Mouse (Mus musculus) neural tube, embryonic 15.5 days (tissue): ENCODE measurements around the gene 9930022D16Rik. TPM values are rescaled to one million over a fixed set of nuclear protein-coding genes. Genes with fewer than 3 reads are reported as not detected.

ENCODE experiments used
- ATAC-seq: fragments of 200-750 bp; cut with Nextera tagmentation; 2 replicates; pipeline ENCODE4 v1.8.0; 2017; ENCODE audit warnings: mild to moderate bottlenecking, moderate TSS enrichment, moderate library complexity; ENCODE audit not compliant: low FRiP score
- H3K27ac ChIP-seq: fragments of 300-500 bp; sonication (generic); replicated peaks from 2 replicates; pipeline ENCODE4 v1.5.1; 2015; ENCODE audit warnings: mild to moderate bottlenecking, inconsistent platforms
- H3K27me3 ChIP-seq: fragments of 300-500 bp; sonication (generic); replicated peaks from 2 replicates; pipeline ENCODE4 v1.6.1; 2015; ENCODE audit warnings: inconsistent platforms
- H3K36me3 ChIP-seq: fragments of 300-500 bp; sonication (generic); 2 replicates; pipeline ENCODE4 v1.6.1; 2015; ENCODE audit warnings: inconsistent platforms
- H3K4me1 ChIP-seq: fragments of 300-500 bp; sonication (generic); 2 replicates; pipeline ENCODE4 v1.6.1; 2015; ENCODE audit warnings: inconsistent platforms
- H3K4me2 ChIP-seq: fragments of 300-500 bp; sonication (generic); 2 replicates; pipeline ENCODE4 v1.6.1; 2015; ENCODE audit warnings: inconsistent platforms, mild to moderate bottlenecking, moderate library complexity
- H3K4me3 ChIP-seq: fragments of 300-500 bp; sonication (generic); replicated peaks from 2 replicates; pipeline ENCODE4 v1.5.1; 2015; ENCODE audit warnings: mild to moderate bottlenecking, inconsistent platforms
- H3K9ac ChIP-seq: fragments of 300-500 bp; sonication (generic); replicated peaks from 2 replicates; pipeline ENCODE4 v1.6.1; 2015; ENCODE audit warnings: mild to moderate bottlenecking, inconsistent platforms
- H3K9me3 ChIP-seq: fragments of 300-500 bp; sonication (generic); replicated peaks from 2 replicates; pipeline ENCODE4 v1.6.1; 2016; ENCODE audit warnings: inconsistent platforms
- WGBS: fragments of 180-500 bp; shearing (Covaris S2); methylation state at CpG from one replicate; pipeline ENCODE4 v1.1.7; 2015; ENCODE audit warnings: mixed read lengths; 5-methylcytosine and 5-hydroxymethylcytosine counted together
- polyA plus RNA-seq: library from polyadenylated mRNA; unstranded; fragments of >200 nt; fragmentation: Nextera tagmentation; extraction: Ambion mirVana; gene quantifications from 2 replicates; pipeline ENCODE4 v1.2.1, GENCODE M21; 2015

The 9930022D16Rik gene
- polyA plus RNA-seq, 1 experiment from 2014 or later, result 0.05 TPM

DNA sequence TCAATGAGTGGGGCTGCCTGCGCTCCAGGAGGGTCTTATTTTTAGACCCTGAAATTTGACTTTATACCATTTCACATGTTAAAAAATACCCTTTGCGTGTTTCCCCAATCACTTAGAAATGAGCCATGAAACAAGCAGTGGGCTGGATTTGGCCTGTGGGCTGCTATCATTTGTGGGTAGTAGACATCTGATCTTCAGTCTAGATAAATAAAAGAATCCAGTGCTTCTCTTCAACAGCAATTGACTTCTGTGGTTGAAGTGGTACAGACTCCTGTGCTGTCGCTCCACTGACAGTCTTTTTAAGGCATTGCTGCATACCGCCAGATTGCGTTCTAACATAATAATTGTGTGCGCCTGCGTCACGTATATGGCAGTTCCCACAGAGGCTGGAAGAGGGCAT, 28.4 kb upstream of the 9930022D16Rik start:
- WGBS, result 89% methylated on average over 8 of the region's 8 CpGs

DNA sequence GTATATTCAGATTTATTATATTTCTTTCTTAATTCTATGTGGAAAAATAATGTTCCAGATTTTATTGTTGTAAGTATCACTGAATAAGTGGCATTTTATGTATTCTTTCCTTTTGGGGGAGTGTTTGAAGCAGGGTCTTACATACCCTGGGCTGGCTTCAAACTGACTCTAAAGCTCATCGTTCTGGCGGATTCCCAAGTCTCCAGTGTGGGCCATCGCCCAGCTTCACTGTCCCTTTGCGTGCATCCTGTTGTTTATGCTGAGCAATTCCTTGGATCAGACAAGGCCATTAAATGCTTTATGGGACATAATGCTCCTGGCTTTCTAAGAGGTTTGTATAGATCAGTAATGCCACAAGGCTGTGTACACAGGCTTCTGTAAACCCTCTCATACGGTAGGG, 24.7 kb upstream of the 9930022D16Rik start:
- Histone ChIP-seq H3K36me3 (no peaks in the 10 kb centered on the region; the same call in 1 of the 2 replicates), H3K4me2 (no peak overlapping the region), H3K27ac (no peak overlapping the region), H3K9me3 (no peaks in the 10 kb centered on the region), H3K4me1 (peaks cover 25% of the 10 kb centered on the region), H3K27me3 (no peaks in the 10 kb centered on the region), H3K4me3 (no peak overlapping the region), H3K9ac (no peak overlapping the region)
- WGBS, result 63% methylated on average over 5 of the region's 5 CpGs
- no peak for ATAC-seq

More for the DNA sequence above, 28.4 kb upstream of the 9930022D16Rik start:
- Histone ChIP-seq H3K4me2 (no peak overlapping the region), H3K4me3 (no peak overlapping the region), H3K27me3 (no peaks in the 10 kb centered on the region), H3K36me3 (no peaks in the 10 kb centered on the region), H3K9me3 (no peaks in the 10 kb centered on the region), H3K27ac (no peak overlapping the region), H3K9ac (no peak overlapping the region), H3K4me1 (peaks cover 21% of the 10 kb centered on the region)
- ATAC-seq, result no peak

DNA sequence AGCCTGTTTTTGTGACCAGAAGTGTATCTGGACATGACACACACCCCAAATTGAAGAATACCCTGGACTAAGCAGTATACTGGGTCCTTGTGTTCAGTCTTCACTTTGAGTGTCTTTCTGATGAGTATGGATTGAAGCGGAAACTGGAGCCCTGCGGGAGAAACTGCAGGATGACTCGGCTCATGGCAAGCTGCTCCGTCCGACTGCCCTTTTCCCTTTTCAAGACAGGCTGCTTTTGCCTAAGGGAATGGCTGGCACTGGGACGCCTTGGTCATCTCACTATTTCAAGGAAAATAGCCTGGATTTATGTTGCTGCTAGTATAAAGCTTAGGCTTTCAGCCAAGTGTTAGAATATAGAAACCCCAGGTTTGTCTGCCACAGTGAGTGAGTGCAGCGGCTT, 22.5 kb upstream of the 9930022D16Rik start:
- Histone ChIP-seq H3K4me3 (no peak overlapping the region), H3K27ac (no peak overlapping the region), H3K9me3 (no peaks in the 10 kb centered on the region), H3K9ac (no peak overlapping the region), H3K4me1 (peaks cover 20% of the 10 kb centered on the region), H3K4me2 (no peak overlapping the region), H3K36me3 (peaks cover 13% of the 10 kb centered on the region), H3K27me3 (no peaks in the 10 kb centered on the region)
- no peak for ATAC-seq
- WGBS, result 71% methylated on average over 7 of the region's 7 CpGs

DNA sequence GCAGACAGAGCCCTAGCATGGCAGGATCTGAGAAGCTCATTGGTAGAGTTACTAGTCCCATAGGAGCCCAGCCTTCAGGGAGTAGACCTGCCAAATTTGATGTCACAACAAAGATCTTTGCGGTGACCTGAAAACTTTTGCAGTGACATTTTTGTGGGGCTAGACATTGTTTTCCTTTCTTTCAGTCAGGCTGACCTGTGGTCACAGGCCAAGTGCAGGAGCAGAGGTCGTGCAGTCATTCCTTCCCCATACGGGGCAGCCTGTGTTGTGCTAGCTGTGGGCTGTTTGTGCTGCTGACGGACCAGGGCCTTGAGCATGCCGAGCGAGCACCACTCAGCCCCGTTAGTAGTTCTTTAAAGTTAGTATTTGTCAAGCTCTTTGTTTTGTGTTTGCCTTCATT, 22.0 kb upstream of the 9930022D16Rik start:
- Histone ChIP-seq H3K4me2 (no peak overlapping the region), H3K4me1 (peaks cover 18% of the 10 kb centered on the region), H3K9me3 (no peaks in the 10 kb centered on the region), H3K27ac (no peak overlapping the region), H3K36me3 (peaks cover 19% of the 10 kb centered on the region), H3K27me3 (no peaks in the 10 kb centered on the region), H3K9ac (no peak overlapping the region), H3K4me3 (no peak overlapping the region)
- no peak for ATAC-seq
- WGBS, result 64% methylated on average over 7 of the region's 7 CpGs

DNA sequence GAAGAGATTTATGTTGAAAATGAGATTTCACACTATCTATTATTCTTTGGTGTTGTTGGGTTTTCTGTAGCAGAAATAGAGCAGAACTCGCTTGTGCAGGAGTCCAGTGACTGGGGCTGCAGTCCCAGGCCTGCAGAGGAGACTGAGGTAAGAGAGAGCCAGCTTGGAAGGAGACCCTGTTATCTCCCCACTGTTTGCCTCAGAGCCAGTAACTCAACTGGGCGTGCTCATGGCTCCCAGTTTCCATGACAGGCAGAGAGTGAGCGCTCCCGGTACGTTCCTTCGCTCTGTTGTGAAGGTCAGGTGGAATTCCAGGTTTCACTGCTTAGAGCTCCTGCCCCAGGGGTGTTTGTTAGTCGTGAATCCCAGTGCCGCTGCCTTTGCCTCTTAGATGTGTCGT, 21.1 kb upstream of the 9930022D16Rik start:
- H3K36me3 ChIP-seq, result peaks cover 25% of the 10 kb centered on the region
- peaks cover 17% of the 10 kb centered on the region for H3K4me1 ChIP-seq
- no peak overlapping the region for H3K9ac ChIP-seq
- H3K27me3 ChIP-seq, result no peaks in the 10 kb centered on the region
- 90% methylated on average over 9 of the region's 9 CpGs for WGBS
- no peaks in the 10 kb centered on the region for H3K9me3 ChIP-seq
- H3K4me2 ChIP-seq, result no peak overlapping the region
- H3K27ac ChIP-seq, result no peak overlapping the region
- no peak overlapping the region for H3K4me3 ChIP-seq
- ATAC-seq, result no peak

DNA sequence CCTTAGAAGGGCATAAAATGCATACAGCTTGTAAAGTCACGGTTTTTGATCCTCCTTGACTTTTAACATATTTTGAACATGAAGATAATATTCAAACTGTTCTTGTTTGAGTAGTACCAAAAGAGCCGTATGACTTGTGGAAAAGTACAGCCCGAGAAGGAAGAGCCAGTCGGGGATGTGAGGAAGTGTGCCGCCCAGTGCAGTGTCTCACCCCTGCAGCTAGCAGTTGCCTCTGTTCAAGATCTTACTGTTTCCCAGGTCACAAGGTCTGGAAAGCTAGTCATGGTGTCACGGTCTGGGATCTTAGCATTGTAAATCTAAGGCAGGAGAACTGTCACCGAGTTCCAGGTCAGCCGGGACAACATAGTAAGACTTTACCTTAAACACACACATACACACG, 19.0 kb upstream of the 9930022D16Rik start:
- no peak for ATAC-seq
- no peak overlapping the region for H3K4me3 ChIP-seq
- H3K4me2 ChIP-seq, result no peak overlapping the region
- H3K27me3 ChIP-seq, result no peaks in the 10 kb centered on the region
- H3K9ac ChIP-seq, result no peak overlapping the region
- no peaks in the 10 kb centered on the region for H3K9me3 ChIP-seq
- H3K36me3 ChIP-seq, result peaks cover 34% of the 10 kb centered on the region
- H3K4me1 ChIP-seq, result peaks cover 7% of the 10 kb centered on the region; the same call in 1 of the 2 replicates
- no peak overlapping the region for H3K27ac ChIP-seq
- 83% methylated on average over 9 of the region's 9 CpGs for WGBS

DNA sequence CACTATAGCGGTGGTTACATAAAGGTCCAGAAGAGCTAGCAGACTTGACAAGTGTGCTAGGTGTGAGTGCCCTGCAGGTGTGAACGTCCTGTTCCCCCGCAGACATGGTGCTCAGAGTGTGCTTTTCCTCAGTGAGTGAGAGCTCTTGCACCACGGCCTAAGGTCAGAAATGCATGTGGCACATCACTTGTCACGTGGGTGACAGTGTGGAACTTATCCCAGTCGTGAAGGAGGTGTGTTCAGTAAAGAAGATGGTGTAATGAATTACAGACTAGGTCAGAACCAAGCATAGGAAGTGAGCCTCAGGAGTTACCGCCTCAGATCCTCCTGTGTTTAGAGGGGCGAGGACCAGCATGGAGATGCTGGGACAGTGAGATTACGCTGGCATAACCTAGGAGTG, 18.4 kb upstream of the 9930022D16Rik start:
- no peak overlapping the region for H3K4me2 ChIP-seq
- no peaks in the 10 kb centered on the region for H3K27me3 ChIP-seq
- WGBS, result 96% methylated on average over 9 of the region's 9 CpGs
- H3K9ac ChIP-seq, result no peak overlapping the region
- H3K36me3 ChIP-seq, result peaks cover 36% of the 10 kb centered on the region
- no peak overlapping the region for H3K4me3 ChIP-seq
- H3K4me1 ChIP-seq, result peaks cover 7% of the 10 kb centered on the region; the same call in 1 of the 2 replicates
- H3K27ac ChIP-seq, result no peak overlapping the region
- no peaks in the 10 kb centered on the region for H3K9me3 ChIP-seq
- ATAC-seq, result no peak

DNA sequence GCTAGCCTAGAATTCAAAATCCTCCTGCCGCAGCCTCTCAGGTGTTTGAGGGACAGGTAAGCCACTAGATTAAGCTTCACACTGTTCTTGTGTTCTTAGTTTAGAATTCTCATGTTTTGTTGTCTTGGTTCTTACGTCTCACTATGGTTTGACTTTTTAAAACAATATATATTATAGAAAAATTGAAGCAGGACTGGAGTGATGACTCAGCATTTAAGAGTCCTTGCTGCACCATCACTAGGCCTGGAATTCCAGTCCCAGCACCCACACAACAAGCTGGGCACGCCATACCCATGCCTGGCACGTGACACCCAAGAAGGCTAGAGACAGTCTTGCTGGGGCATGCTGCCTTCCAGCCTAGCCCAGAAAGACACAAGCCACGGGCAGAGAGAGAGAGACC, 7.3 kb upstream of the 9930022D16Rik start:
- WGBS, result 91% methylated on average over 5 of the region's 5 CpGs
- Histone ChIP-seq H3K4me2 (no peak overlapping the region), H3K4me1 (no peaks in the 10 kb centered on the region), H3K9ac (no peak overlapping the region), H3K36me3 (no peaks in the 10 kb centered on the region), H3K4me3 (no peak overlapping the region), H3K27ac (no peak overlapping the region), H3K9me3 (no peaks in the 10 kb centered on the region), H3K27me3 (no peaks in the 10 kb centered on the region)
- ATAC-seq, result no peak

DNA sequence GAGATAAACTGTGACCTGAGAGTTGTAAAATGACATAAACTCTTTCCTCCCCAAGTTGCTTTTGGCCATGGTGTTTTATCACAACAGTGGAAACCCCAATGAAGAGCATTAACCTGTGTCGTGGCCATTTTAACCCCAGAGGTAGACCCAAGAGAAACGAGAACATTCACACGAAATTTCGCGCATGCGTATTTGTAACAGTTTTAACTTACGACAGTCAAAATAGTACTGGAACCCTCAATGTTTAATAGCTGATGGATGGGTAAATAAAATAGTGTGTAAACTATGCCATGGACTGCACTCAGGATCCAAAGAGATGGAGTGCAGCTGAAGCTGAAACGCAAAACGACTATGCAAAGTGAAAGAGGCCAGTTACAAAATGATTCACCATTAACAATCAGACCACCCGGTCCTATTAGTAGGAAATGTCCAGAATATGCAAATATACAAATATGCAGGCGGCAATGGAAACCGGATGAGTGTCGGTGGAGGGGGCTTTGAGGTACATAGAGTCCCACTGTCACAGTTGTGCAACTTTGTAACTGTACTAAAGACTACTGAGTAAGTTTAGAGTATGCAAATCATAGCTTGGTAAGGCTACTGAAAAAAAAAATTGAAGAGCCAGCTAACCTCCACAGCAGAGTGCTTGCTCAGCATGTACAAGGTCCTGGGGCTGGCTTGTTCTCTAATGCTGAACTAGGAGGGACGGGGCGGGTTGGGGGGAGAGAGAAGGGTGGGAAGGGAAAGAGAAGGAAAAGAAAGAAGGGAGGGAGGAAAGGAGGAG, 3.3 kb upstream of the 9930022D16Rik start:
- H3K36me3 ChIP-seq, result no peaks in the 10 kb centered on the region
- WGBS, result 88% methylated on average over 15 of the region's 15 CpGs
- H3K4me1 ChIP-seq, result no peaks in the 10 kb centered on the region
- no peaks in the 10 kb centered on the region for H3K27me3 ChIP-seq
- ATAC-seq, result no peak
- H3K4me2 ChIP-seq, result no peak overlapping the region
- H3K9me3 ChIP-seq, result no peaks in the 10 kb centered on the region
- no peak overlapping the region for H3K27ac ChIP-seq
- H3K4me3 ChIP-seq, result no peak overlapping the region
- H3K9ac ChIP-seq, result no peak overlapping the region

DNA sequence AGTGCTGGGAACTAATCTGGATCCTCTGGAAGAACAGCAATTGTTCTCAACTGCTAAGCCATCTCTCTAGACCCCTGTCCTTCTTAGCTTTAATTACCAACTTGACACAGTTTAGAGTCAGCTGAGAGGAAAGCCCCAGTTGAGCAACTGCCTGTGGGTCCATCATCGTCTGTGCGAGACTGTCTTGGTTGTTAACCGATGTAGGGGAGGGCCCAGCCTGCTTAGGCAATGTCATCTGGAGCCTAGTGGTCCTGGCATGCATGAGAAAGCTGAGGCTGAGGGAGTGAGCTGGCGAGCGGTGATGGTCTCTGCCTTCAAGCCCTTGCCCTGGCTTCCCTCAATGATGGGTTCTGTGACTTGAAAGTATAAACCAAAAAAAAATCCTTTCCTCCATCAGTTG, 1.1 kb downstream of the 9930022D16Rik start:
- no peak for ATAC-seq
- Histone ChIP-seq H3K9me3 (no peaks in the 10 kb centered on the region), H3K36me3 (no peaks in the 10 kb centered on the region), H3K4me2 (no peak overlapping the region), H3K27me3 (no peaks in the 10 kb centered on the region), H3K27ac (no peak overlapping the region), H3K4me3 (no peak overlapping the region), H3K4me1 (no peaks in the 10 kb centered on the region), H3K9ac (no peak overlapping the region)
- 84% methylated on average over 5 of the region's 5 CpGs for WGBS

DNA sequence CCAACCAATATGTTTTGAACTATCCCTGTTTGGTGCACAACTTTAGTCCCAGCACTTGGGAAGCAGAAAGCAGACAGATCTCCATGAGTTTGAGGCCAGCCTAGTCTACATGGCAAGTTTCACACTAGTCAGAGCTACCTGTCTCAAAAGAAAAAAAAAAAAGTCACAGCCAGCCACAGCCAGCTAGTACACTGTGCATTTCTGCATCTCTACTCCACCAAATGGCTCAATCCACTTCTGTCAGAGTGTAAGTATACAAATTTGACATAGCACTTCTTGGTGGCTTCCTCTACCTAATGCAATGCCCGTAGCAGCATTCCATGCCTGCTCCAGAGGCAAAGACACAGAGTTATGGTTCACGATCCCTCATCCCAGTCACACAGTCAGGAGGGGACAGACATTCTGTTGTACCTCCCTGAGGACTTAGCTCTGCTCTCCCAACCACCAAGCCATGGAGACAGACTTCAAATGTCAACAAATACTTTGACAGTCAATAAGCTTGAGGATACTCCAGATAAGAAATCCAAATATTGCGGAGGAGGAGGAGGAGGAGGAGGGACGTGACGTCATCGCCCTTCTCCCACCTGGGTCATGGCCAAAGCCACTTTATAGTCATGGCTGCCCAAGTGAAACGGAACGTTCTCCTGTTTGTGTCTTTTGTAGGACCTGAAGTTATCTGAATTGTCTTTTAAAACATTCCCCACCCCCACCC, 3.1 kb downstream of the 9930022D16Rik start:
- Histone ChIP-seq H3K4me3 (no peak overlapping the region), H3K4me1 (no peaks in the 10 kb centered on the region), H3K9me3 (no peaks in the 10 kb centered on the region), H3K27me3 (no peaks in the 10 kb centered on the region), H3K36me3 (no peaks in the 10 kb centered on the region), H3K27ac (no peak overlapping the region), H3K9ac (no peak overlapping the region), H3K4me2 (no peak overlapping the region)
- WGBS, result 80% methylated on average over 8 of the region's 8 CpGs
- ATAC-seq, result no peak

DNA sequence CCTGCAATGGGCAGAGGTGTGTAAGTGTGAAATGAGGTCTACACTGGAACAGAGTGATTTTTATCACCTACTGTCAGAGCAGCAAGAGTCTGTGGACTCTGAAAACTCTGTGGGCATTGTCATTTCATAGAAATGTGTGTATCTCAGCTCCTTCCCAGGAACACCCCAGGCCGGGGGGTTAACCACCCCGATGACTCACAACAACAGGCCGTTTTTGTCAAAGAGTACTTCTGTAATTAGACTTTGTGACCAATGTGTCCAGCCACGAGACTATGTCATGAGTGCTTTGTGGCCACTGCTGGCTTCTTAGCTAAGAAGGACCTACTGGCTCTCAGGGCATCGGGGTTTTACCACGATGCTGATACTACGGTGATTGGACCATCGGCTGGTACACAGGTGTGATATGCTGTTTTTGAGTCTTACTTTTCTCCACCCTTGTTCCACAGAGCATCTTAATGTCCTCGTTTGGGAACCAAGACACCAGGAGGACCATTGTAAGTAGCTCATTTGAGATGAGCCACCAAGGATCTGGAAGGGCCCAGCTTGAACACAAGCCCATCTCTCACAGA, 3.8 kb downstream of the 9930022D16Rik start:
- H3K36me3 ChIP-seq, result no peaks in the 10 kb centered on the region
- H3K27ac ChIP-seq, result no peak overlapping the region
- no peaks in the 10 kb centered on the region for H3K27me3 ChIP-seq
- no peak overlapping the region for H3K4me3 ChIP-seq
- no peaks in the 10 kb centered on the region for H3K9me3 ChIP-seq
- H3K9ac ChIP-seq, result no peak overlapping the region
- 91% methylated on average over 9 of the region's 9 CpGs for WGBS
- H3K4me2 ChIP-seq, result no peak overlapping the region
- no peaks in the 10 kb centered on the region for H3K4me1 ChIP-seq
- ATAC-seq, result no peak
